Mouse (Mus musculus) adipocyte (in vitro differentiated cells): ENCODE results near the gene Olfr961.

ENCODE experiments used
- DNase-seq: peaks from one replicate; pipeline ENCODE4 v3.0.0-alpha.2; 2016; ENCODE audit warnings: low spot score

Olfr961 gene

GRCm38 (mm10) chr9:39644785-39645184, at the start of gene Olfr961:
TSS of gene Olfr961 (plus strand) at chr9:39645085.
- DNase-seq = no peak

GRCm38 (mm10) chr9:39602536-39603332, 42.2 kb upstream of the Olfr961 start:
- no peak for DNase-seq

- DNase-seq = no peak
Observed at GRCm38 (mm10) chr9:39603333-39603845, 41.5 kb upstream of the Olfr961 start.

- DNase-seq = no peak
Observed at GRCm38 (mm10) chr9:39603999-39604453, 40.9 kb upstream of the Olfr961 start, which contains the start of gene AW551984. TSS of gene AW551984 (minus strand) at chr9:39604403.

GRCm38 (mm10) chr9:39608497-39608896, 36.4 kb upstream of the Olfr961 start:
- DNase-seq = no peak

- DNase-seq = no peak
Observed at GRCm38 (mm10) chr9:39610355-39610754, 34.5 kb upstream of the Olfr961 start, which contains the start of gene Olfr148. TSS of gene Olfr148 (plus strand) at chr9:39610655.

- DNase-seq = no peak
Observed at GRCm38 (mm10) chr9:39611953-39612352, 32.9 kb upstream of the Olfr961 start.

GRCm38 (mm10) chr9:39621073-39621472, 23.8 kb upstream of the Olfr961 start, which contains the start of gene Olfr960:
TSS of gene Olfr960 (plus strand) at chr9:39621373.
- DNase-seq = no peak

- DNase-seq = no peak
Observed at GRCm38 (mm10) chr9:39623783-39624182, 21.1 kb upstream of the Olfr961 start.

- no peak for DNase-seq
Observed at GRCm38 (mm10) chr9:39624711-39625110, 20.2 kb upstream of the Olfr961 start.

GRCm38 (mm10) chr9:39629069-39629468, 15.8 kb upstream of the Olfr961 start:
- DNase-seq = no peak

- no peak for DNase-seq
Observed at GRCm38 (mm10) chr9:39633913-39634594, 10.8 kb upstream of the Olfr961 start.

GRCm38 (mm10) chr9:39647382-39647781, 2.5 kb downstream of the Olfr961 start:
- DNase-seq = no peak

GRCm38 (mm10) chr9:39654756-39655396, 10.0 kb downstream of the Olfr961 start:
- no peak for DNase-seq

- DNase-seq = no peak
Observed at GRCm38 (mm10) chr9:39666905-39667304, 22.0 kb downstream of the Olfr961 start, which contains the start of gene Olfr963. TSS of gene Olfr963 (plus strand) at chr9:39667205.

- no peak for DNase-seq
Observed at GRCm38 (mm10) chr9:39669723-39670122, 24.8 kb downstream of the Olfr961 start.

- no peak for DNase-seq
Observed at GRCm38 (mm10) chr9:39674820-39675219, 29.9 kb downstream of the Olfr961 start.

- no peak for DNase-seq
Observed at GRCm38 (mm10) chr9:39678557-39678956, 33.7 kb downstream of the Olfr961 start.

GRCm38 (mm10) chr9:39679280-39679679, 34.4 kb downstream of the Olfr961 start:
- no peak for DNase-seq
